Mouse (Mus musculus) layer of hippocampus, postnatal 36 days (tissue): ENCODE data around the gene Tnk1. TPM values are rescaled to one million over a fixed set of nuclear protein-coding genes. Genes with fewer than 3 reads are reported as not detected.
A peak's percentile ranks its signal among the peaks of the same experiment; 100 is the strongest.

Experiments used
- DNase-seq, 2 experiments: peaks; one replicate each; pipeline ENCODE4 v3.0.0; 2022
- total RNA-seq, 2 experiments: library from RNA; stranded (reverse); gene quantifications; 2 replicates each; pipeline ENCODE4 v1.2.3; 2021

The Tnk1 gene
- total RNA-seq: under 1 TPM in 1 of 2 experiments, not detected in 1; 0.18 TPM

GRCm38 (mm10) chr11:69858113-69858998 is at the start of gene Tnk1:
Gene Tnk1, minus strand, starts transcription at chr11:69858730.
- DNase-seq: no peak

DNA sequence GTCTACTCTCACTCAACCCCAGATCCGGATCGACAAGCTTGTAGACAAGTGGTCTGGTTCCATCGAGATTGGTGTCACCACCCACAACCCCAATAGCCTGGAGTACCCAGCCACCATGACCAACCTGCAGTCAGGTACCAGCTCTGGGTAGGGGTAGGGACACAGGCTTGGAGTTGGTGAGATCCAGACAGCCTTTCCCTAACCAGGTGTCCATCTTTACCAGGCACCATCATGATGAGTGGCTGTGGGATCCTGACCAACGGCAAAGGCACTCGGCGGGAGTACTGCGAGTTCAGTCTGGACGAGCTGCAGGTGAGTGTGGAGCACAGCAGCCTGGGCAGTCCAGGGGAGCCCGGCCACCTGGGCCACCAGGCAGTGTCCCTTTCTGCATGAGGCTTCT is 45.8 kb upstream of the Tnk1 start:
- no peak for DNase-seq

DNA sequence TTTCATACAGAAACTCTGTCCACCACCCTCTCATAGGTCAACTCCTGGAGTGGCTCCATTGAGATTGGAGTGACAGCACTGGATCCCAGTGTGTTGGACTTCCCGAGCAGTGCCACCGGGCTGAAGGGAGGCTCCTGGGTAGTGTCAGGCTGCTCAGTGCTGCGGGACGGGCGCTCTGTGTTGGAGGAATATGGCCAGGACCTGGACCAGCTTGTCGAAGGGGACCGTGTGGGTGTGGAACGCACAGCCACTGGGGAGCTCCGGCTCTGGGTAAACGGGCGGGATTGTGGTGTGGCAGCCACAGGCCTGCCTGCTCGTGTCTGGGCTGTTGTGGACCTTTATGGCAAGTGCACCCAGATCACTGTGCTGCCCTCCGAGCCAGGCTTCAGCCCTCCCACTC is 44.4 kb upstream of the Tnk1 start:
- no peak for DNase-seq

DNA sequence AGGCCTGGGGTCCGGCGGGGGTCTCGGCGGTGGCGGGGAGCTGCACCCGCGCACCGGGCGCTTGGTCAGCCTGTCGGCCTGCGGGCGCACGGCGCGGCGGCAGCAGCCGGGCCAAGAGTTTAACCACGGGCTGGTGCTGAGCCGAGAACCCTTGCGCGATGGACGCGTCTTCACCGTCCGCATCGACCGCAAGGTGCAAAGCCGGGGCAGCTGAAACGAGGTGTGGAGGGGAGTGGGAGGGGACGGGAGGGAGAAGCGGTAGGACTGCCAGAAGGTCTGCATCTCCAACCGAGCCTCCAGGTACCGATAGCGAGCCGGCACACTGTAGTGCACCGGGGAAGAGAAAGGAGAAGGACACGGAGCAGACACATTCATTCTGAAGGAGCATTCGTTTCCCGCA is 43.5 kb upstream of the Tnk1 start:
- peak in 1 of 2 experiments; percentile 30 for DNase-seq

DNA sequence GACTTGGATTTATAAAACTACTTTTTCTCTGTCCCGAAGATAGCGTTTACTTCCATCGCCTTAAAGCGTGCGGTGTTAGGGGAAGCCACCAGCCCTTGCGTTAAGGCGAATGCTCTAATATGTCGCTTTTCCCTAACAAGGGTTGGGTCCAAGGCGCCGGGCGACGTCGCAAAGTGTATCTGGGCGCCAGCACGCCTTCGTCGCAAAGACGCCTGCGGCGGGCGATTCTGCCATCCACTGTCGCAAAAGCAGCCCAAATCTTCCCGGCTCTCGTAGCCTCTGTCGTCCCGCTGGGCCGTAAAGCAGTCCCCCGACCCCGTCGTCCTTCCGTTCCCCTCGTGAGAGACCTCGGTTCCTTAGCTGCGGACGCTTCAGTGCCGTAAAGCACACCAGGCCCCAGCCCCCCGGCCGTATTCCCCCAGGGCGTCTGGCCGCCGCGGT is 42.9 kb upstream of the Tnk1 start:
- peak; percentile 97 for DNase-seq

DNA sequence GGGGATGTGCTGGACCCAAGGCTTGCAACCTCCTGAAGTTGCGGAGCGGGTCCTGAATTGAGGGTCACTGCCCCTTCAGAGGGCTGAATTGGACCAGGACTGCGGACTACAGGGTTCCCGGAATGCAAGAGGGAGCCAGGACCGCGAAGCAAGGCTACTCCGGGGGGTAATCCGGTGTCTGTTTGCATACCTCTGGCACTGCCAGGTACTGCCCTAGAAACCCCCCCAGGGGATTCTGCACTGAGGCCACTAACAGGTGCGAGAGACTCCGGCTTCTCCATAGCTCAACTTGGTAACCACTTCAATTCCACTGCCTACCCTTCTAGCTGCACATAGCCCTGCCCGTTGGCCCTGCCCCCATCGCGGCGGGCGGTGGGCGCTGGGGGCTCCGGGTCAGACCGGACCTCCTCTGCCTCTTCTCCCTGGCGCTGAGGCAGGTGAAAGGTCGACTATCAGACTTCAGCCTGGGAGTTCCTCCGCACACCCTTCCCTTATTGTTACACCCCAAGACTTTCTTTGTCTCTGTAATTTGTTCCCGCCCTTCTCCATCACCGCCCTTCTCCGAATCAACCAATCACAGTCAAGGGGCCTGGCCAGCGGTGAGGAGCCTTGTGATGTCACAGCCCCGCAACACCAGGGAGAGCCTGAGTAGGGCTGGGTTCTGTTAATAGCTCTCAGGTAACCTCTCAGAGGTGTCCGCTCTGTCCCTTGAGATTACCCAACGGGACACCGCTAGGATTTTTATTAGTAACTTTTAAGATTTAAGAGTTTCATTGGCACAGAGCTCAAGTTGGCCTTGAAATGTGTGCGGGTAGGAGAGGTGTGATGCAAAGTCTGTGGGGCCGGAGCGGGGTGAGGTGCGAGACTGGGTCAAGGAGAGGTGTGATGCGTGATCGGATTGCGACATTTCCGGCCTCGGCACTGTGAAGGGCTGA is 42.2 kb upstream of the Tnk1 start, which contains the start of the genes 2810408A11Rik and Neurl4:
TSS of gene 2810408A11Rik (minus strand) at position 517 of the 935 bp plus-strand sequence.
TSS of gene Neurl4 (plus strand) at position 602 of the 935 bp plus-strand sequence.
- DNase-seq: peak; percentile 84 to 86

- no peak for DNase-seq
Observed at GRCm38 (mm10) chr11:69899870-69900269, 41.3 kb upstream of the Tnk1 start.

DNA sequence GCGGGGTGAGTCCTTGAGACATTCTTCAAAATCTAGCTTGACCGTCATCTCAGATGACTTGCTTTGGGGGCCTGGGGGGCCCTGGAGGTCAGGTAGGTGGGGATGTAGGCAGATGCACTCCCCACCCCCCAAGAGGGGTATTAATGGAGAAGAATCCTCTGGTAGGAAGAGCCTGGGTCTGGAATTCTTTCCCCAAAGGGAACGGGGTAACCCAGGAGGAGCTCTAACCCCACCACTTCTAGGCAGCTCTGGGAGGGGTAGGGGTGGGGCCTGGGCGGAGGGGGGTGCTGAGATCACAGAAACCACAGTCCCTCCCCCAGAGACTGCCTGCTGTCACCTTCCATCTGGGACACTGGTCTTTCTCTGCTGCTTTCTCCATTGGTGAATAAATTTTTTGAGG is 36.8 kb upstream of the Tnk1 start, which contains the start of gene Acap1:
TSS of gene Acap1 (minus strand) at position 249 of the 400 bp plus-strand sequence.
- DNase-seq: no peak

DNA sequence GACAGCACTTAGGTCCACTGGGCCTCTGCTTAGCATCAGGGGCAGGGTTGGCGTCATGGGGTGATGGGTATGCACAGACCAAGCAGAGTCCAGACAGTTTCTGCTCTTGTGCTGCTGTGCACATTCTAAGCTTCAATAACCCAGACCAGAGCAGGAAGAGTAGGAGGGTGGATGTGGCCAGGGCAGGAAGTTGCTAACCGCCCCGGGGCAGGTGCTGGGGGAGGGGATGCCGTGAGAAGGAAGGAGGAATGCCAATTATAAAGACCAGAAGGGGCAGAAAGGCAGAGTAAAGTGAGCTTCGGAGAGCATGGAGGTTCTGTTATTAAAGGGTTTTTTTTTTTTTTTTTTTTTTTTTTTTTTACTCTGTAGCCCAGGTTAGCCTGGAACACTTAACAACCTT is 36.1 kb upstream of the Tnk1 start:
- no peak for DNase-seq

GRCm38 (mm10) chr11:69891482-69891881 is 33.0 kb upstream of the Tnk1 start:
- DNase-seq: peak in 1 of 2 experiments; percentile 36

- DNase-seq: no peak
Observed at GRCm38 (mm10) chr11:69886907-69887635, 28.5 kb upstream of the Tnk1 start.

GRCm38 (mm10) chr11:69884663-69885062 is 26.1 kb upstream of the Tnk1 start:
- DNase-seq: no peak

DNA sequence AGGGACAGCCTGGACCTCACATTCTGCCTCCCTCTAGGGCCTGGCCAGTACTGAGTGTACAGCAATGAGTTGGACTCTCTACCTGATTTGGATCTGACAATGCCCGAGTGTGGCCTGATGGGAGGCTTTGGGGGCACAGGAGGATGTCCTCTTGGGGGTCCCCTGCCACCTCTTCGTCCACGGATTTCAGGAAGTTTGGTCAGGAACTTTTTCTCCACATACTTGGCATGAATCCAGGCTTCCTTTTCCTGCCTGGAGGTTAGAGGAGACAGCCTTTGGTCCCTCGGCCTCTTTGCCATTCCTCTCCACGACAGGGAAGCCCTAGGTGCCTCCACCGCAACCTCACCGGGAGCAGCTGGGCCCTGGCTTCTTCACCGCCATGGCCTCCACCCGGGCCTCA is 25.7 kb upstream of the Tnk1 start:
- no peak for DNase-seq

DNA sequence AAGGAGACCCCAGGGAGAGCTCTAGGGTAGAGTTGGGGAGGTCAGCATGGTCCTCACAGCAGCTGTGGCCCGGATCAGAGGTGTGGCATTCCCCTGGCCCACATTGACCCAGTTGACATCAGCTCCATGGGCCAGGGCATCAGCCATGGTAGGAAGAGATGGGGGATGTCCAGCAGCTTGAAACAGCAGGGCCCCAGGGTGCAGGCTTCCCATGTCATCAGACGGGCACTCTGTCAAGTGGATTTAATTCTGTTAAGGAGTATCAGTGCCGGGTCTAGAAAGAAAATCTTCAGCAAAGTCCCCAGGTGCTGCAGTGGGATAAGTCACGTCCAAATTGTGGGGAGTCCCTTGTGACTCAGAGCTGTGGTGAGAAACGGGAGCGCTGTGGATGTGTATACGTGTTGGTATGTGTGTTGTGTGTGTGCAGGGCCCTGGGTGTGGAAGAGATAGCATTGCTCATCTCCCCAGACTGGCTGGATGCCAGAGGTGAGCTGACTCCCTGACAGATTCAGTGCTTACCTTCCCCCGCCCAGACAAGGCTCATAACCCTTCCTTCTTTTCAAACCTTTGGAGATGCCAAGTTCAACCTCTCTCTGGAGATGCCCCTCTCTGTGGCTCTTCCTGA is 25.1 kb upstream of the Tnk1 start:
- DNase-seq: no peak

DNA sequence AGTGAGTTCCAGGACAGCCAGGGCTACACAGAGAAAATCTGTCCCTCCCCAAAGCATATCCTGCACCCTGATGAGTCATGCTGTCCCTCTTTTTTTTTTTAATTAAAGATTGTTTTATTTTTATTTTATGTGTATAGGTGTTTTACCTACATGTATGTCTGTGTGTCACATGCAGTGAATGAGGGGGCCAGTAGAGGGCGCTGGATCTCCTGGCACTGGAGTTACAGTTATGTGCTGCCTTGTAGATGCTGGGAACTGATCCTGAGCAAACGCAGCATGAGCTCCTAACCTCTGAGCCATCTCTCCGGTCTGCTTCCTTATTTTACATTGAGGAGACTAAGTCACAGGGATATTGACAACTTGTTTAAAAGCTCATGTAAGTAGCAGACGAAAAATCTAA is 24.5 kb upstream of the Tnk1 start:
- DNase-seq: no peak

- DNase-seq: no peak
Observed at GRCm38 (mm10) chr11:69881787-69882670, 23.5 kb upstream of the Tnk1 start.

DNA sequence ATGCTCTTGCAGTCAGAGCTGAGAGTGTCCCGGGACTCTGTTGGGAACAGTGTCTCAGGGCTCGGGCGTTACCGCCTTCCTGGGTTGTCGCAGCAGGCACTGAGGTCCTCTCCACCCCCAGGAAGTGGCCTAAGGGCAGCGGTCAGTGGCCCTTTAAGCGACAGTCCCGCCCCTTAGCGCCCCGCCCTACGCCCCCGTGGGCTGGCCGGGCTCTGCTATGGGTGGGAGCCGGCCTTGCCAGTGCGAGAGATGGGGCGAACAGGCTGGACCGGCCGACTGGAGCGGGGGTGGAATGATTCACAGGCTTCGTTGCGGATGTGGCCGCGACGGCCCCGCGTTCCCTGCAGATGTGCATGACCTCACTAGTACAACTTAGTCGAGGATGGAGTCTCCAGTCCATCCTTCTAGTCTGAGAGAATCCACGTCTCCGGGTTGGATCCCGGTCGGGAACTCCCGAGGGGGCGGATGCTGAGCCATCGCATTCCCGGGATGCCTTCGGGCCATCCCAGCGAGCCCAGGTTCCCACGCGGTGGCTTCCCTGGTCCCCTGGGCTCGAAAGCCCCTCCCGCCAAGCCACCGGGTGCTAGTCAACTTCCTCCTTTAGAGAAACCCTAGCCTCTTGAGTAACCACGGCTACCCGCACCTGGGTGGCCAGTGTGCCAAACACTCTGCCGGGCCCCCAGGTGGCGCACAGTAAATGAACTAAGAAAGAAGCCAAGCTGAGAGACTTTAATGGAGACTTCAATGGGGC is 22.5 kb upstream of the Tnk1 start, which contains the start of gene Kctd11:
TSS of gene Kctd11 (minus strand) at position 554 of the 751 bp plus-strand sequence.
- DNase-seq: peak; percentile 71 to 78

DNA sequence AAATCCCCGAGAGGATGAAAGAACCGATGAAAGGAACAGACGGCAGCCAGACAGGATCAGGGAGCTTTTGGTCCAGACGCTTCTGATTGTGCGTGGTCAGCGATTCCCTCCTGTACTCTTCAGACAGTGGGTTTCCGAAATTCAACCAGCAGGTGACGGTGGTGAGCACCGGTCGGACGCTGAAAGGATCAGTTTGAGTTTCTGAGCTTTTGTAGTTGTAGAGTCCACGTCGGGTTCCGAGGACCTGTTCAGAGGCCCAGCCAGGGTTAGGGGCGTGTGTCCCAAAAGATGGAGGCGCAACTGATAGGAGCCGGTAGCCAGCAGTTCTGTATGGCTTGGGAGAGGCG is 21.9 kb upstream of the Tnk1 start:
- peak; percentile 28 to 31 for DNase-seq

- DNase-seq: no peak
Observed at GRCm38 (mm10) chr11:69879711-69880110, 21.2 kb upstream of the Tnk1 start.

DNA sequence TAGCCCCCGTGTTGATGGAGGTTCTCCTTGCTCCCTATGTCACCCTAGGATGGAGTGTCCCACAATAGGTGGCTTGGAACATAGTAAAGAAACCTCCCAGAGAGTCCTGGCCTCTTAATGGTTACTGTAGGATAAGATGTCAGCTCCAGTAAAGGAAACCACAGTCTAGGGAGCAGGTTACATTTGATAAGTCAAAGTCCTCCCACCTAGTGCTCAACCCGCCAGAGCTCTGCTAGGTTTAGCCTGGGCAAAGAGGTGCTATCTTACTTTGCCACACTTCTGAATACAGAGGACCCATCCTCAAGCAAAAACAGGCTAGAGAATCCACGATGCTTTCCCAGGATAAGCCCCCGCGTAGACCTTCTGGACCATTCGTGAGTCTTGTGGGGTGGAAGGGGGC is 20.4 kb upstream of the Tnk1 start:
- no peak for DNase-seq
